Mouse (Mus musculus): ENCODE measurements around the gene Gm2056. TPM values are rescaled to one million over a fixed set of nuclear protein-coding genes. Genes with fewer than 3 reads are reported as not detected.
"Not testable (repeated sequence)": the region's sequence is repeated elsewhere in the genome, so short reads cannot be mapped to it uniquely, and the experiment has no call there.

Gene Gm2056
- not detected in 2 replicates for polyA plus RNA-seq (2015; fragmentation: Nextera tagmentation; extraction: Ambion mirVana)

DNA sequence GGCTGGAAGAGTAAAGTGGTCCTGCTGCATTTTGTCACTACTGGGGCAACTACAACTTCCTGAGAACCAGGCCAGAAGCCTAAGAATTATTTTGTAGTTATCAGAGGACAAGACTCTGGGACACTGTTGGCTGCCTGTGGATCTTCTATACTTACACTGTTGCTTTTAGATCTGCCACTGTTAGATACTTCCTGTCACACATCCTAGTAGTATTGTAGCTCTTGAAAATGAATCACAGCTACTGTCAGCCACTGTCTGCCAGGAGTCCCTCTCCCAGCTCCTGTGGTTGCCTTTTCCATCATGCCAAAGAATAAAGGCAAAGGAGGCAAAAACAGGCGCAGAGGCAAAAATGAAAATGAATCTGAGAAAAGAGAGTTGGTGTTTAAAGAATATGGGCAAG, at the start of gene Gm2056:
TSS of gene Gm2056 (plus strand) at position 301 of the 400 bp plus-strand sequence.
- not testable (repeated sequence) for DNase-seq (ENCODE audit: low spot score)

DNA sequence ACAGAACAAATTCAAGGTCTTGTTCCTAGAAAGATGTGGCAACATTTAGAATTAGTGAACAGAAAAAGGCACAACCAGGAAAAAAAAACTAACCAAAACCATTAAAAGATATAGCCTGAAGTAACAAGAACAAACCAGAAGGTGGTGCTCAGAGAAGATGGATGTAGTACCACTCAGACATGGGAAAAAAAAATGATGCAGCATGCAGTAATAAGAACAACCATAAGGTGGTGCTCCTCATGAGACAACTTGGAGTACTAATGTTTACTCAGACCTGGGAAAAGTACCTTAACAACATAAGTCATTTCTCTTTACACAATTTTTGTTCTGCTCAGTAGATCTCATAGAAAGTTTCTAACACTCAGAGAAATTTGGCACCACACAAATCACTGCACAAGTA, 42.8 kb upstream of the Gm2056 start:
- DNase-seq (ENCODE audit: low spot score): not testable (repeated sequence)

DNA sequence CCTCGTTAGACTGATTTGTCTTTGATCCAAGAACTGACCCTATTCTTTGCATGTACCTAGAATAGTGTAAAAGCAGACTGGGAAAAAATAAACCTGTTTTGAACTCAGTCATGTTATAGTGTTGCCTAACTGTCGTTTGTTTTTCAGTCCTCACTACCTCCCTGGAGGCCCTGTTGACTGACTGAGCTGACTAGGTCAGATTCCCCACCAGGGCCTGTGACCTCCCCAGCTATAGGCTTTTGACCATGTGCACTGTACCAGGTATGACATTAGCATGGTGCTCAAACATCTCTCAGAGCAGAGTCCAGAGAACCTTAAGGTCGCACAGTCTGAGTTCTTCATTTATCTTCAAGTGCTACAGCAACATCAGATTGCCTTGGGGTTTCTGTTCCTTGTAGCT, 22.7 kb upstream of the Gm2056 start:
- not testable (repeated sequence) for DNase-seq (ENCODE audit: low spot score)

DNA sequence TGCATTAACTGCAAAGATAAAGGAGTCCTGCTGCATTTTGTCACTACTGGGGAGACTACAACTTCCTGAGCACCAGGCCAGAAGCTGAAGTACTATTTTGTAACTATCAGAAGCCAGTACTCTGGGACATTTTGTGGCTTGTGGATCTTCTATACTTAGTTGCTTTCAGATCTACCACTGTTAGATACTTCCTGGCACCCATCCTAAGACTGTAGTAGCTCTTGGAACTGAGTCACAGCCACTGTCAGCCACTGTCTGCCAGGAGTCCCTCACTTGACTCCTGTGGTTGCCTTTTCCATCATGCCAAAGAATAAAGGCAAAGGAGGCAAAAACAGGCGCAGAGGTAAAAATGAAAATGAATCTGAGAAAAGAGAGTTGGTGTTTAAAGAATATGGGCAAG, 15.3 kb upstream of the Gm2056 start, which contains the start of gene Gm2075:
TSS of gene Gm2075 (plus strand) at position 301 of the 400 bp plus-strand sequence.
- DNase-seq (ENCODE audit: low spot score): not testable (repeated sequence)

DNA sequence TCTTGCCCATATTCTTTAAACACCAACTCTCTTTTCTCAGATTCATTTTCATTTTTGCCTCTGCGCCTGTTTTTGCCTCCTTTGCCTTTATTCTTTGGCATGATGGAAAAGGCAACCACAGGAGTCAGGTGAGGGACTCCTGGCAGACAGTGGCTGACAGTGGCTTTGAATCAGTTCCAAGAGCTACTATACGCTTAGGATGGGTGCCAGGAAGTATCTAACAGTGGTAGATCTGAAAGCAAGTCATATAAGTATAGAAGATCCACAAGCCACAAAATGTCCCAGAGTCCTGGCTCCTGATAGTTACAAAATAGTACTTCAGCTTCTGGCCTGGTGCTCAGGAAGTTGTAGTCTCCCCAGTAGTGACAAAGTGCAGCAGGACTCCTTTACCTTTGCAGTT, 8.1 kb upstream of the Gm2056 start, which contains the start of gene Gm6803:
TSS of gene Gm6803 (minus strand) at position 101 of the 400 bp plus-strand sequence.
- not testable (repeated sequence) for DNase-seq (ENCODE audit: low spot score)

DNA sequence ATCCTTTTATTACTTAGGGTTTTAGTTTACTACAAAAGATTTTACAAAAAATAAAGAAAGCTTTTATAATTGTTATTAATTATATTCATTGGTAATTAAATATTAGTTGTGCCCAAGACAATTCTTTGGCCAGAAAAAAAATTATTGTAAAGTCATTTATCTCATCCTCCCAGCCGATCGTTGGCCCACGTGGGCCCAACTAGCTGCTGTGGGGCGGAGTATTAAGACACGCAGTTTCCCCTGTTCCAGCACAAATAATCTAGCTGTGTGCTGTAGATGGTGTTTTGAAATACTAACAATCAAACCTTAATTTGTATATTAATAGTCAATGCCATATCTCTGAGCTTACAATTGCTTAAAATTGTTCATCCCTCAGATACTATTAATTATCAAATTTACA, 5.4 kb downstream of the Gm2056 start:
- DNase-seq (ENCODE audit: low spot score): not testable (repeated sequence)

DNA sequence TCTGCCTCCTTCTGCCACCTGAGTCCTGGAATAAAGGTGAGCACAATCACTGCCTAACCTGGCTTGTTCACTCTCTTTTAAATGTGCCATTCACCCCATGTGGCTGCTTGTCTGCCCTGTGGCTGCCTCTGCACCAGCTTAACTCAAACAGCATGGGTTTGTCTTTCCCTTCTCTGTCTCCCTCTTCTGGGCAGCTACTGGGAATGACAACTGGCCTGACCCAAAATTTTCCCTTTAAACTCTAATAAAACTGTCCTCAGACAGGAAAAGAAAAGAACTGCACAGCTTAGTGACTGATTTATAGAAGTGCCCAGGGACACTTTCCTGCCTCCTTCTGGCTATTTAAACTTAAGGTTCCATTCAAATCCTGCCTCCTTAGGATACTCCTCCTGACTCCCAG, 12.3 kb downstream of the Gm2056 start:
- not testable (repeated sequence) for DNase-seq (ENCODE audit: low spot score)

DNA sequence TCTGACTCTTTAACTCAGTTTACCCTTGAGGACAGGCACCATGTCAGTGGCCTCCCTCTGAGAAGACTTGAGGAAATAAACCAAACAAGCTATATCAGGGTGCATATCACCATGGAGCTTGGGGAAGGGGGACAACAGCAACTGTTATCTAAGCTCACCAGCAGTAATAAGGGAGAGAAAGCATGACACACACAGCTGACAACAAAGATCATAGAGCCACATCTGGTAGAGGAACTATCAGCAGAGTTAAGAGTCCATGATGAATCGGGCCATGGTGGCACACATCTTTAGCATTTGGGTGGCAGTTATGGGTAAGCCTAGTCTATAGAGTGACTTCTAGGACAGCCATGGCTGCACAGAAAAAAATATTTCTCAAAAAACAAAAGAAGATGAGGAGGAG, 12.9 kb downstream of the Gm2056 start:
- DNase-seq (ENCODE audit: low spot score): not testable (repeated sequence)

DNA sequence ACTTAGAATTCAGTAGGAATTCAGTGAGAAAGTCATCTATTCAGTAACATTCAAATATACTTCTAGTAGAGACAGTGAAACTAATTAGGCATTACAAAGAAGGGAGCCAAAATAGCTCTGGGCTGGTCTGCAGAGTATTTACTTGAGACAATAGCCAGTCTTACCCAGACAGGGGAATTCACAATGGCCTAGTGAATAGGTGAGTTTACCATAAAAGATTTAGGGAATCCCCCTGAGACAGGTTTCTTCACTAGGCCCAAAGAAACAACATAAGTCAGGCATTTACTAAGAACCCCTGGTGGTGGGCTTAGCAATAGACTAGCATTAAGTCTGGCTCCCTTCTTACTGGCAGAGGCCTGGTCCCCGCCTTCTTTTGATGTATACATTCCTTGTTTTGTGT, 18.4 kb downstream of the Gm2056 start:
- not testable (repeated sequence) for DNase-seq (ENCODE audit: low spot score)

Other genes with a start within 250 kb of the Gm2056 start
- not detected in 2 replicates for gene Gm21936, start 231.5 kb upstream of the Gm2056 start, polyA plus RNA-seq (2015; fragmentation: Nextera tagmentation; extraction: Ambion mirVana)
- gene BB287469, start 210.4 kb upstream of the Gm2056 start, polyA plus RNA-seq (2015; fragmentation: Nextera tagmentation; extraction: Ambion mirVana): not detected in 2 replicates
- gene Gm2001, start 184.7 kb upstream of the Gm2056 start, polyA plus RNA-seq (2015; fragmentation: Nextera tagmentation; extraction: Ambion mirVana): not detected in 2 replicates
- gene Gm2016, start 152.9 kb upstream of the Gm2056 start, polyA plus RNA-seq (2015; fragmentation: Nextera tagmentation; extraction: Ambion mirVana): 0.12 TPM in 2 replicates
- not detected in 2 replicates for gene Gm2022, start 131.6 kb upstream of the Gm2056 start, polyA plus RNA-seq (2015; fragmentation: Nextera tagmentation; extraction: Ambion mirVana)
- gene Gm2035, start 107.1 kb upstream of the Gm2056 start, polyA plus RNA-seq (2015; fragmentation: Nextera tagmentation; extraction: Ambion mirVana): not detected in 2 replicates
- not detected in 2 replicates for gene Gm2042, start 72.9 kb upstream of the Gm2056 start, polyA plus RNA-seq (2015; fragmentation: Nextera tagmentation; extraction: Ambion mirVana)
- not detected in 2 replicates for gene Gm2075, start 15.2 kb upstream of the Gm2056 start, polyA plus RNA-seq (2015; fragmentation: Nextera tagmentation; extraction: Ambion mirVana)
- gene Gm6803, start 8.2 kb upstream of the Gm2056 start, polyA plus RNA-seq (2015; fragmentation: Nextera tagmentation; extraction: Ambion mirVana): not detected in 2 replicates
- gene Gm16368, start 56.7 kb downstream of the Gm2056 start, polyA plus RNA-seq (2015; fragmentation: Nextera tagmentation; extraction: Ambion mirVana): not detected in 2 replicates
- not detected in 2 replicates for gene Gm10436, start 155.1 kb downstream of the Gm2056 start, polyA plus RNA-seq (2015; fragmentation: Nextera tagmentation; extraction: Ambion mirVana)
- gene Gm8332, start 223.1 kb downstream of the Gm2056 start, polyA plus RNA-seq (2015; fragmentation: Nextera tagmentation; extraction: Ambion mirVana): not detected in 2 replicates
- not detected in 2 replicates for gene Gm5662, start 247.5 kb downstream of the Gm2056 start, polyA plus RNA-seq (2015; fragmentation: Nextera tagmentation; extraction: Ambion mirVana)

All from thymus, postnatal 0 days (tissue).